Mouse (Mus musculus): ENCODE data around the gene Lpo. TPM values are rescaled to one million over a fixed set of nuclear protein-coding genes. Genes with fewer than 3 reads are reported as not detected.
"Not testable (repeated sequence)": the region's sequence is repeated elsewhere in the genome, so short reads cannot be mapped to it uniquely, and the experiment has no call there.

The Lpo gene
- total RNA-seq (2014; rRNA removed) (not detected in 2 replicates), polyA plus RNA-seq (2012; rRNA removed) (not detected in 2 replicates)

DNA sequence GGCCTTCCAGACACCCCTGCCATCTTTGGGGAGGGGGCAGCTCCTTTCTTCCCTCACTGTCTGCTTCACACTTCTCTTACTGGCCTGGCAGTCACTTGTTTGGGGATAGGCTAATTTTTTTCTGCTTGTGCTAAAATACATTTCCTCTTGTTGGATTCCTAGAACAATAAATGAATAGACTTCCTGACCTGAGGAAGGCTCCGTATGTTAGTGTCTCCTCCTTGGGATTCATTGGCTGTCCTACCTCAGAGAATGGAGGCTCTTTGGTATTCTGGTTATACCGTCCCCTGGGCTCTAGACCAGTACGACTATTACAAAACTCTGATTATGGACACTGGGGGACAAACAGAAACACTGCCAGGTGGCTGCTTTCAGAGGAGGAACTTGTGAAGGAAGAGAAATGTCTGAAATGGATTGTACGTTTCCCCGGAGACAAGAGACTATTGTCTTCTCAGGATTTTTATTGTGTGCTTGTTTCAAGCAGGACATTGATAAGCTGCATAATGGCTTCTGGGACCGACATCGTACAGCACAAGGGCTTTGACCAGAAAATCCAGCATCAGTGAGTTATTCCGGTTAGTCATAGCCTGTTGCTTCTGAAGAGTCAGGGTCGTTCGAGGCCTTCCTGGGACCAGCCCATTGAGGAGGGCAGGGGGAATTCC, at the start of gene Lpo:
Gene Lpo, minus strand, starts transcription at position 51 of the 662 bp plus-strand sequence.
- WGBS, result 77% methylated on average over 10 of the region's 10 CpGs
- Histone ChIP-seq H3K4me3 (ENCODE audit: insufficient read depth, low read depth, low read length) (no peak within 1 kb of the TSS), H3K79me2 (ENCODE audit: control insufficient read depth, insufficient read depth, low read length) (no peaks in the 10 kb centered on the region), H3K4me1 (ENCODE audit: control insufficient read depth, insufficient read depth, low read length) (no peaks in the 10 kb centered on the region), H3K27me3 (ENCODE audit: control insufficient read depth, insufficient read depth, low read length) (no peaks in the 10 kb centered on the region; the same call in 1 of the 2 replicates), H3K9ac (ENCODE audit: low read depth, low read length) (no peak within 1 kb of the TSS), H3K27ac (replicated peaks; ENCODE audit: insufficient read depth, low read depth, low read length) (no peak within 1 kb of the TSS), H3K36me3 (ENCODE audit: control insufficient read depth, insufficient read depth, low read length) (no peaks in the 10 kb centered on the region)
- DNase-seq (ENCODE audit: extremely low read depth, low read depth, low spot score), result no peak
- TF ChIP-seq POLR2A (IDR thresholded peaks at IDR 0.05; ENCODE audit: extremely low read depth, insufficient read depth, low read length) (no peak), CTCF (IDR thresholded peaks at IDR 0.05; ENCODE audit: low read depth, low read length) (no peak)

DNA sequence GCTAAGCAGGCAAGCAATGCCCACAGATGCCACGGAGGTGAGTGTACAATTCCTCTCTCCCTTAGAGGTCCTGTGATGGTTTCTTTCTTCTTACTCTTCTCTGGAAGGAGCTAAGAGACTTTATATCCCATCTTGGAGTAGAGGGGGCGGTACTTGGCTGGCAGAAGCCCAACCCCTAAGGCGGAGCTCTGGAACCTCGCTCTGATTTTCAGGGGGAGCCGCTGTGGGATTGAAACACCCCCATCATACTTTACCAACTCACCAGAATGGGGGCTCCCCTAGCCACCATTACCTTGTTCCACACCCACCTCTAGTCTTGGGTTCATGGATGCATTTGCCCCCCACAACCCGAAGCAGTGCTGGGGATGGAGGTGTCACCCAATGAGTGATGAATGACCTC, 47.3 kb upstream of the Lpo start, which contains the start of gene Epx:
Gene Epx, minus strand, starts transcription at position 101 of the 400 bp plus-strand sequence.
- Histone ChIP-seq H3K9ac (ENCODE audit: low read depth, low read length) (no peak within 1 kb of the TSS), H3K79me2 (ENCODE audit: control insufficient read depth, insufficient read depth, low read length) (no peaks in the 10 kb centered on the region), H3K27ac (replicated peaks; ENCODE audit: insufficient read depth, low read depth, low read length) (no peak within 1 kb of the TSS), H3K4me1 (ENCODE audit: control insufficient read depth, insufficient read depth, low read length) (no peaks in the 10 kb centered on the region), H3K4me3 (ENCODE audit: insufficient read depth, low read depth, low read length) (no peak within 1 kb of the TSS), H3K36me3 (ENCODE audit: control insufficient read depth, insufficient read depth, low read length) (no peaks in the 10 kb centered on the region), H3K27me3 (ENCODE audit: control insufficient read depth, insufficient read depth, low read length) (0 out of 2 replicates have a peak, but pooled peaks cover 3% of the 10 kb centered on the region)
- WGBS, result 82% methylated on average over 6 of the region's 6 CpGs
- DNase-seq (ENCODE audit: extremely low read depth, low read depth, low spot score), result no peak
- TF ChIP-seq POLR2A (IDR thresholded peaks at IDR 0.05; ENCODE audit: extremely low read depth, insufficient read depth, low read length) (no peak), CTCF (IDR thresholded peaks at IDR 0.05; ENCODE audit: low read depth, low read length) (no peak)

DNA sequence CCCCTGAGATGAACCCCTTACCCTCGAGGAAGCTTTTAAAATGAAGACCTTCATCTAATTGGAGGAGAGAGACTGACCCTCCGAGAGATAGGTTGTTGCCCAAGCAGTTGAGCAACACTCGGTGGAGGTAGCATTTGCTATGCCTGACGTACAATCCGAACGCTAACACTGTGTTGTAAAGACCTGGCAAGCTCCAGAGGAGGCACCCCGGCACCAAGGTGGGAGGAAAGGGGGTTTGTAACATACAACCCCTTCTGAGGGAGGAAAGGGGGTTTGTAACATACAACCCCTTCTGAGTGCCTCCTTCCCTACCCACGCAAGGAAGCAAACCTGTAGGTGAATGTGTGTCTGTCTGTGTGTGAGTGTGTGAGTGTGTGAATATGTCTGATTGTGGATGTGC, 43.7 kb upstream of the Lpo start:
- no peak for DNase-seq (ENCODE audit: extremely low read depth, low read depth, low spot score)
- 27% methylated on average over 8 of the region's 8 CpGs for WGBS
- no peak overlapping the region for H3K4me3 ChIP-seq (ENCODE audit: insufficient read depth, low read depth, low read length)
- no peaks in the 10 kb centered on the region for H3K4me1 ChIP-seq (ENCODE audit: control insufficient read depth, insufficient read depth, low read length)
- TF ChIP-seq CTCF (IDR thresholded peaks at IDR 0.05; ENCODE audit: low read depth, low read length), result no peak
- no peak for TF ChIP-seq POLR2A (IDR thresholded peaks at IDR 0.05; ENCODE audit: extremely low read depth, insufficient read depth, low read length)
- no peak overlapping the region for H3K9ac ChIP-seq (ENCODE audit: low read depth, low read length)
- H3K27me3 ChIP-seq (ENCODE audit: control insufficient read depth, insufficient read depth, low read length), result 0 out of 2 replicates have a peak, but pooled peaks cover 3% of the 10 kb centered on the region
- no peaks in the 10 kb centered on the region for H3K36me3 ChIP-seq (ENCODE audit: control insufficient read depth, insufficient read depth, low read length)
- H3K27ac ChIP-seq (replicated peaks; ENCODE audit: insufficient read depth, low read depth, low read length), result no peak overlapping the region
- H3K79me2 ChIP-seq (ENCODE audit: control insufficient read depth, insufficient read depth, low read length), result no peaks in the 10 kb centered on the region

DNA sequence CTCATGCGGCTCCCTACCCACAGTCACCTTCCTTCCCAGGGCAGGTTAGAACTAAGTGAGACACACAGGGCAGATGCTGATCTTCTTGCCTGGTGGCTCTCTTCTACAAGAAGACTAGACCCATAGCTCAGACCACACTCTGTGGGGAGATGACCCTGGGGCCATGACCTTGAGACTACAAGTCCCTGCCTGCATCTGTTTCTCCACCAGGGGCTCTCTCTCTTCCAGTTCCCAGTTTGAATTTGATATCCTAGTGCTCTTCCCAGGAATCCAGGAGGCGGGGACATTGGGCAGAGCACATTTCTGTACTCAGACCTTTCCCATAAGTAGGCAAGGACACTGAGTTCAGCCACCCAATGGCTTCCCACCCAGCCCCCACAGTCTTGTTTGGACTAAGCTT, 42.0 kb upstream of the Lpo start:
- WGBS, result 86% methylated on average over 2 of the region's 2 CpGs
- Histone ChIP-seq H3K9ac (ENCODE audit: low read depth, low read length) (no peak overlapping the region), H3K36me3 (ENCODE audit: control insufficient read depth, insufficient read depth, low read length) (no peaks in the 10 kb centered on the region), H3K79me2 (ENCODE audit: control insufficient read depth, insufficient read depth, low read length) (no peaks in the 10 kb centered on the region), H3K4me1 (ENCODE audit: control insufficient read depth, insufficient read depth, low read length) (no peaks in the 10 kb centered on the region), H3K27me3 (ENCODE audit: control insufficient read depth, insufficient read depth, low read length) (0 out of 2 replicates have a peak, but pooled peaks cover 3% of the 10 kb centered on the region), H3K4me3 (ENCODE audit: insufficient read depth, low read depth, low read length) (no peak overlapping the region), H3K27ac (replicated peaks; ENCODE audit: insufficient read depth, low read depth, low read length) (no peak overlapping the region)
- DNase-seq (ENCODE audit: extremely low read depth, low read depth, low spot score), result no peak
- no peak for TF ChIP-seq CTCF (IDR thresholded peaks at IDR 0.05; ENCODE audit: low read depth, low read length)
- no peak for TF ChIP-seq POLR2A (IDR thresholded peaks at IDR 0.05; ENCODE audit: extremely low read depth, insufficient read depth, low read length)

DNA sequence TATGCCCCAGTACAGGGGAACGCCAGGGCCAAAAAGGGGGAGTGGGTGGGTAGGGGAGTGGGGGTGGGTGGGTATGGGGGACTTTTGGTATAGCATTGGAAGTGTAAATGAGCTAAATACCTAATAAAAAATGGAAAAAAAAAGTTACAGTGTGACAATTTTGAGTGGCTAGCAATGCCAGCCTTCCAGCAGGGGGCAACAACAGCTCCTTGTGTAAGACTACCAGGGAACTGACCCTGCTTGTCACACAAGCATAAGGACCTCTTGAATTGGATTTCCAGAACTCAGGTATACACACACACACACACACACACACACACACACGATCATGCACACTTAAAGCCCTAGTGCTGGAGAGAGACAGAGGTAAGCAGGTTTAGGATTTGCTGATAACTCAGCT, 38.8 kb upstream of the Lpo start:
- not testable (repeated sequence) for H3K79me2 ChIP-seq (ENCODE audit: control insufficient read depth, insufficient read depth, low read length); H3K9ac ChIP-seq (ENCODE audit: low read depth, low read length); H3K4me1 ChIP-seq (ENCODE audit: control insufficient read depth, insufficient read depth, low read length); H3K27ac ChIP-seq (replicated peaks; ENCODE audit: insufficient read depth, low read depth, low read length); H3K36me3 ChIP-seq (ENCODE audit: control insufficient read depth, insufficient read depth, low read length); H3K4me3 ChIP-seq (ENCODE audit: insufficient read depth, low read depth, low read length); H3K27me3 ChIP-seq (ENCODE audit: control insufficient read depth, insufficient read depth, low read length); DNase-seq (ENCODE audit: extremely low read depth, low read depth, low spot score)
- WGBS, result 86% methylated on average over 1 of the region's 2 CpGs

DNA sequence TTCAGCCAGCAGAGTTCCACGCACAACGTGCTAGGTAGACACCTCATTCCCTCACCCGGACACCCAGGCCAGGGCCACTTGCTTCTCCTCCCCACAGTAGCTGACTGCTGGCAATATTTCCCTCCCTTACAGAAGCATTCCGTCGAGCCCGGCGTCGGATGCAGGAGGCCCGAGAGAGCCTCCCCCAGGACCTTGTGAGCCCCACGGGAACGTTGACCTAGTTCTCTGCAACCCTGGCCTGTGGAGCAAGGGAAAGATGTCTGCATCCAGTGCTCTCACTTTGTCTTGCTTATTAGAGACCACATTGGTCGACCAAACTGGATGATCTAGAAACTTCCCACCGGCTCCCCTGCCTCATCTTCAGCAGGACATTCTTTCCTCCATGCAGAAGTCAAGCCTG, 34.7 kb upstream of the Lpo start:
- no peaks in the 10 kb centered on the region for H3K79me2 ChIP-seq (ENCODE audit: control insufficient read depth, insufficient read depth, low read length)
- no peak overlapping the region for H3K27ac ChIP-seq (replicated peaks; ENCODE audit: insufficient read depth, low read depth, low read length)
- H3K27me3 ChIP-seq (ENCODE audit: control insufficient read depth, insufficient read depth, low read length), result no peaks in the 10 kb centered on the region
- peaks cover 3% of the 10 kb centered on the region; the same call in 1 of the 2 replicates for H3K36me3 ChIP-seq (ENCODE audit: control insufficient read depth, insufficient read depth, low read length)
- DNase-seq (ENCODE audit: extremely low read depth, low read depth, low spot score), result no peak
- no peaks in the 10 kb centered on the region for H3K4me1 ChIP-seq (ENCODE audit: control insufficient read depth, insufficient read depth, low read length)
- 91% methylated on average over 13 of the region's 13 CpGs for WGBS
- no peak for TF ChIP-seq CTCF (IDR thresholded peaks at IDR 0.05; ENCODE audit: low read depth, low read length)
- no peak for TF ChIP-seq POLR2A (IDR thresholded peaks at IDR 0.05; ENCODE audit: extremely low read depth, insufficient read depth, low read length)
- H3K4me3 ChIP-seq (ENCODE audit: insufficient read depth, low read depth, low read length), result no peak overlapping the region
- H3K9ac ChIP-seq (ENCODE audit: low read depth, low read length), result no peak overlapping the region
